Mouse (Mus musculus): Measurements from ENCODE around the gene Nlrc5. TPM values are rescaled to one million over a fixed set of nuclear protein-coding genes. Genes with fewer than 3 reads are reported as not detected.

Nlrc5 gene
- polyA plus RNA-seq, 1 experiment from 2014 or later, result 0.11 TPM

DNA sequence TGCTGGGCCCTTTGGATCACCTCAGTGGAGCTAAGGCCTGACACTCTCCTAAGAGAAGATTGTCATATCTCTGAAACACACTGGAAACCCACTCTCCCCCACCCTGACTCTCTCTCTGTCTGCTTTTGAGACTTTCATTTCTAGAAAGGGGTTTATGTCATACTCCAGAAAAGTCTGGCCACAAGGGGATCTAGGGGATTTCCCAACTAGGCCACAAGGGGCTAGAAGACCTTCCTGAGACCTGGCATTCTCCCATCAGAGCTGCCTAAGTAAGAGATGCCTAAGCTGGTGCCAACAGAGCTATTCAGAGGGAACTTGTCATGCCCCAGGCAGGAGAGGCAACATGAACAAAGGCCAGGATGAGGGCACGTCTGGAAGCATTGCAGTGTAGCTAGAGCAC is 59.1 kb downstream of the Nlrc5 start:
- no peaks in the 10 kb centered on the region for H3K27me3 ChIP-seq (ENCODE audit: insufficient read depth, low read length)
- ATAC-seq (ENCODE audit: insufficient read depth), result no peak
- H3K27ac ChIP-seq (ENCODE audit: low read depth), result no peak overlapping the region
- H3K4me1 ChIP-seq (ENCODE audit: insufficient read depth), result no peaks in the 10 kb centered on the region
- H3K36me3 ChIP-seq (ENCODE audit: insufficient read depth), result no peaks in the 10 kb centered on the region
- H3K9ac ChIP-seq, result no peak overlapping the region
- H3K4me3 ChIP-seq (ENCODE audit: low read depth, low read length), result no peak overlapping the region
- no peak overlapping the region for H3K4me2 ChIP-seq
- DNase-seq, result no peak
- H3K9me3 ChIP-seq (ENCODE audit: low read depth, low read length), result no peaks in the 10 kb centered on the region
- 43% methylated on average over 1 of the region's 1 CpGs for WGBS
- TF ChIP-seq CTCF (IDR thresholded peaks at IDR 0.05; ENCODE audit: low read depth), result no peak

DNA sequence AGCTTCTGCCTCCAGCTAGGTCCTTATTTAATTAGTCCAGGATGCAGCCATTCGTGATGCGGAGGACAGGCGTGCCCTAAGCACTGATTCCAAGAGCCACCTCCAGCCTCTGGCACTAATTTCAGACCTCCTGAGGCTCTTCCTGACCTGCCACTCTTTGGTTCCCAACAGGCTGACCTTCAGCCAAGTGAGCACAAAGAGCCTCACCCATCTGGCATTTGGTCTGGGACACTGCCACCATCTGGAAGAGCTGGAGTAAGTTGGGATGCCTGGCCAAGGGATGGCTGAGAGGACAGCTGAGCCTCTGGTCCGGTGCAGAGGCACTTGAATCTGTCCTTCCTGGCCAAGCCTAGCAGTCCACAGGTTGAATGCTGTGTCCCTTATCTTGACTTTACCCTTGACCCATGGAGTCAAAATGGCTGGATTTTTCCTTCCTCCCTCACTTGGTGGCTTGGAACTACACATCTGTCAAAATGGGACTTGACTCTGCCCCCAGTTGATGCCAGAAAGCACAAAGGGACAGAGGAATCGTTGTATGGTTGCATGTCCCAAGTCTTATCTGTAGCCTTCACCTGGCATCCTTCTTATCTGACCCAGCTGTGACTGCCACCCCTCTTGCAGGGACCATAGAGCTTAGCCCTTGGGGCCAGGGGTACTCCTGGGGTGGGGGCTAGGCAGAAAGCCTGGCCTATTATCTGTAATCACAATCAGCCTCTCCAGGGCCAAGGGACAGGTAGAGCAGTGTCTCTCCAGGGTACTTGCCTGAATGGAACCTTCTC is 81.5 kb downstream of the Nlrc5 start:
- DNase-seq (no peak), ATAC-seq (ENCODE audit: insufficient read depth) (no peak)
- TF ChIP-seq CTCF (IDR thresholded peaks at IDR 0.05; ENCODE audit: low read depth), result no peak
- H3K27ac ChIP-seq (ENCODE audit: low read depth), result no peak overlapping the region
- no peaks in the 10 kb centered on the region for H3K27me3 ChIP-seq (ENCODE audit: insufficient read depth, low read length)
- no peaks in the 10 kb centered on the region for H3K9me3 ChIP-seq (ENCODE audit: low read depth, low read length)
- H3K36me3 ChIP-seq (ENCODE audit: insufficient read depth), result no peaks in the 10 kb centered on the region
- H3K9ac ChIP-seq, result no peak overlapping the region
- H3K4me3 ChIP-seq (ENCODE audit: low read depth, low read length), result no peak overlapping the region
- H3K4me1 ChIP-seq (ENCODE audit: insufficient read depth), result no peaks in the 10 kb centered on the region
- H3K4me2 ChIP-seq, result no peak overlapping the region
- WGBS, result 67% methylated on average over 5 of the region's 5 CpGs

DNA sequence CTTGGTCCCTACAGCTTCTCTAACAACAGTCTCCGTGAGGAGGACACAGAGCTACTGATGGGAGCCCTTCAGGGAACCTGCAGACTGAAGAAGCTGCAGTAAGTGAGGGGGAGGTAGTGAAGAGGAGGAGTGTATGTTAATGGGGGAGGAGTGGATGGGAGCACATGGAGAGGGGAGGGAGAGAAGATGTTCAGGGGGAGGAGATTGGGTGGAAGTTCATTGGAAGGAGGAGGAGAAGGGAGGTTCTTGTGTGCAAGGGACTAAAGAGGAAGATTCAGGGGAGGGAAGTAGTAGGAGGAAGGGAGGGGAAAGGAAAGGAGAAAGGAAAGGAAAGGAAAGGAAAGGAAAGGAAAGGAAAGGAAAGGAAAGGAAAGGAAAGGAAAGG is 82.0 kb downstream of the Nlrc5 start:
- Histone ChIP-seq H3K27ac (ENCODE audit: low read depth) (no peak overlapping the region), H3K9ac (no peak overlapping the region), H3K4me1 (ENCODE audit: insufficient read depth) (no peaks in the 10 kb centered on the region), H3K4me3 (ENCODE audit: low read depth, low read length) (no peak overlapping the region), H3K9me3 (ENCODE audit: low read depth, low read length) (no peaks in the 10 kb centered on the region), H3K27me3 (ENCODE audit: insufficient read depth, low read length) (no peaks in the 10 kb centered on the region), H3K4me2 (no peak overlapping the region), H3K36me3 (ENCODE audit: insufficient read depth) (no peaks in the 10 kb centered on the region)
- no peak for ATAC-seq (ENCODE audit: insufficient read depth)
- 17% methylated on average over 1 of the region's 1 CpGs for WGBS
- no peak for TF ChIP-seq CTCF (IDR thresholded peaks at IDR 0.05; ENCODE audit: low read depth)
- no peak for DNase-seq

DNA sequence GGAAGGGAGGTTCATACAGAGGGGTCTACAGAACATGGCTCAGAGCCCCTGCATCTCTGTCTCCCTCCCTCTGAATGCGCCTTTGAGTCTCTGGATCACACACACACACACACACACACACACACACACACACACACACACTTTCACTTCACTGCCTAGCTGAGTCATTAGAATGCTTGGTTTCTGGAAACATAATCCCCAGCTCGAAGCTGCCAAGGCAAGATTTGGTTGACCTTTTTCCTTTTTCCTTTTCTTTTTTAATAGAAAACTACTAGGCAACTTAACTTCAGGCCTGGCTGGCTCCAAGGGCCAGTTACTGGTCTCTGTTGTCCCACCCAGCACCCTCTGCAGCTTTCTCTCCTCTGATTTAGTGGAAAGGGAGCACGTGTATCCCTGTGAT is 82.6 kb downstream of the Nlrc5 start:
- Histone ChIP-seq H3K4me2 (no peak overlapping the region), H3K9ac (no peak overlapping the region), H3K4me1 (ENCODE audit: insufficient read depth) (no peaks in the 10 kb centered on the region), H3K36me3 (ENCODE audit: insufficient read depth) (no peaks in the 10 kb centered on the region), H3K4me3 (ENCODE audit: low read depth, low read length) (no peak overlapping the region), H3K27me3 (ENCODE audit: insufficient read depth, low read length) (no peaks in the 10 kb centered on the region), H3K9me3 (ENCODE audit: low read depth, low read length) (no peaks in the 10 kb centered on the region), H3K27ac (ENCODE audit: low read depth) (no peak overlapping the region)
- 66% methylated on average over 3 of the region's 3 CpGs for WGBS
- DNase-seq (no peak), ATAC-seq (ENCODE audit: insufficient read depth) (no peak)
- TF ChIP-seq CTCF (IDR thresholded peaks at IDR 0.05; ENCODE audit: low read depth), result no peak

DNA sequence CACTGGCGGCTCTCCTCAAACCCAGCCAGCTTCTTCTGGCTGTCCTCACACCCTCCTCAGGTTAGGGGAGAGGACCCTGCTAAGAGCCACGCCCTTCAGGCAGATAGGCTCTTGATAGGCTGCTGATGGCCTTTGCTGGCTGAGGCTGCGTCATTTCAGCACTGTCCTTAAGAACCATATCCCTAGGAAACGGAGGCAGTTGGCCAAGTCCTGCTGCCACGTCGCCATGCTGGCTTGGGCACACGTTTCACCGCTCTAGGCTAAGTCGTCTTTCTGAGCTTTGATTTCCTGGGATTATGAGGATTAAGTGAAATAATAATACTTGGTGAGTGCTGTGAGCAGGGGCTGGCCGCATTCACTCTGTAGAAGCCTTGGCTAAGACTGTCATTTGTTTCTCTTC is 84.2 kb downstream of the Nlrc5 start:
- no peak overlapping the region for H3K27ac ChIP-seq (ENCODE audit: low read depth)
- no peak overlapping the region for H3K4me2 ChIP-seq
- no peaks in the 10 kb centered on the region for H3K4me1 ChIP-seq (ENCODE audit: insufficient read depth)
- H3K9me3 ChIP-seq (ENCODE audit: low read depth, low read length), result no peaks in the 10 kb centered on the region
- H3K9ac ChIP-seq, result no peak overlapping the region
- no peak for ATAC-seq (ENCODE audit: insufficient read depth)
- no peak for TF ChIP-seq CTCF (IDR thresholded peaks at IDR 0.05; ENCODE audit: low read depth)
- 65% methylated on average over 10 of the region's 10 CpGs for WGBS
- no peaks in the 10 kb centered on the region for H3K36me3 ChIP-seq (ENCODE audit: insufficient read depth)
- DNase-seq, result no peak
- no peaks in the 10 kb centered on the region for H3K27me3 ChIP-seq (ENCODE audit: insufficient read depth, low read length)
- no peak overlapping the region for H3K4me3 ChIP-seq (ENCODE audit: low read depth, low read length)

DNA sequence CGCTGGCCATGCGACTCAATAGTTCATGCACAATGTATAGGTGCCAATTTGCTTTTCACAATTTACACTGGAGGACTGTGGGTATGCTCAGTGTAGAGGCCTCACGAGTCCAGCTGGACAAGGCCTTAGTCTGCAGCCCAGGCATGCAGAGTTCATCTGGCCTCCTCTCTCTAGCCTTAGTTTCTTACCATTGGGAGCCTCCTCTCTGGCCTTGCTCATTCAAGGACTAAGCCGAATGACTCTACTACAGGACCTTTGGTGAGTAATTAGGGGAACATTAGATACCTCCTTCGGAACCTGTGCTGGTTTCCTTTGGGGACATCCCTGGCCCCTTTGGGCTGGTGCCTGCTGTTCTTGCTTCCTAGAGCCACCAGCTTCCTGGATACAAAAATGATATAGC is 84.9 kb downstream of the Nlrc5 start:
- WGBS, result 88% methylated on average over 5 of the region's 5 CpGs
- Histone ChIP-seq H3K4me3 (ENCODE audit: low read depth, low read length) (no peak overlapping the region), H3K4me2 (no peak overlapping the region), H3K27ac (ENCODE audit: low read depth) (no peak overlapping the region), H3K9me3 (ENCODE audit: low read depth, low read length) (no peaks in the 10 kb centered on the region), H3K4me1 (ENCODE audit: insufficient read depth) (no peaks in the 10 kb centered on the region), H3K27me3 (ENCODE audit: insufficient read depth, low read length) (no peaks in the 10 kb centered on the region), H3K36me3 (ENCODE audit: insufficient read depth) (no peaks in the 10 kb centered on the region), H3K9ac (no peak overlapping the region)
- DNase-seq, result no peak
- no peak for TF ChIP-seq CTCF (IDR thresholded peaks at IDR 0.05; ENCODE audit: low read depth)
- ATAC-seq (ENCODE audit: insufficient read depth), result no peak

DNA sequence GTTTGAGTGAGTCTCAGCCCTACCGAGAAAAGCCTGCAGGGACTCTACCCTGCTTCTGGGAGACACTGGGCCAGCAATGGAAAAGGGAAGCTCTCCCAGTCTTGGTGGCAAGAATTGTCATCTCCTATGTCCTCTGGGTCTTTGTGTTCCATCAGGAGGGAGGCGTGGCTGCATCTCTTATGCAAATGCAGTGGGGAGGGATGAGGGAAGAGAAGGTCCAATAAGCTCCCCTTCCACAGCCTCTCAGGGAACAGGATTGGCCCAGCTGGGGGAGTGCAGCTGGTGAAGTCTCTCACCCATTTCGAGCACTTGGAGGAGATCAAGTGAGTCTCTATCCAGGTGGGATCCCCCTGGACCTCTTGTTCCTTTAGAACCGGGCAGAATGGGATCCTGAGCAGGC is 87.3 kb downstream of the Nlrc5 start:
- Histone ChIP-seq H3K36me3 (ENCODE audit: insufficient read depth) (no peaks in the 10 kb centered on the region), H3K9ac (no peak overlapping the region), H3K4me1 (ENCODE audit: insufficient read depth) (no peaks in the 10 kb centered on the region), H3K9me3 (ENCODE audit: low read depth, low read length) (no peaks in the 10 kb centered on the region), H3K4me3 (ENCODE audit: low read depth, low read length) (no peak overlapping the region), H3K4me2 (no peak overlapping the region), H3K27ac (ENCODE audit: low read depth) (no peak overlapping the region), H3K27me3 (ENCODE audit: insufficient read depth, low read length) (no peaks in the 10 kb centered on the region)
- ATAC-seq (ENCODE audit: insufficient read depth) (no peak), DNase-seq (no peak)
- 48% methylated on average over 4 of the region's 4 CpGs for WGBS
- no peak for TF ChIP-seq CTCF (IDR thresholded peaks at IDR 0.05; ENCODE audit: low read depth)

Data from lung, embryonic 14.5 days (tissue).